Mouse (Mus musculus): ENCODE data around the gene Atoh8. TPM values are rescaled to one million over a fixed set of nuclear protein-coding genes. Genes with fewer than 3 reads are reported as not detected.

Gene Atoh8
- polyA plus RNA-seq, 1 experiment from 2014 or later: 0.88 TPM

Other genes starting within 250 kb of the Atoh8 start
- 185 and 213 TPM in 2 replicates for gene St3gal5, start 138.0 kb downstream of the Atoh8 start, polyA plus RNA-seq (2015; fragmentation: Nextera tagmentation; extraction: Ambion mirVana)
- not detected in 2 replicates for gene Sftpb, start 69.0 kb upstream of the Atoh8 start, polyA plus RNA-seq (2015; fragmentation: Nextera tagmentation; extraction: Ambion mirVana)
- gene Usp39, start 109.6 kb upstream of the Atoh8 start, polyA plus RNA-seq (2015; fragmentation: Nextera tagmentation; extraction: Ambion mirVana): 37.3 and 38.7 TPM in 2 replicates
- 11.6 and 14.5 TPM in 2 replicates for gene 0610030E20Rik, start 111.7 kb upstream of the Atoh8 start, polyA plus RNA-seq (2015; fragmentation: Nextera tagmentation; extraction: Ambion mirVana)
- gene Tmem150a, start 119.9 kb upstream of the Atoh8 start, polyA plus RNA-seq (2015; fragmentation: Nextera tagmentation; extraction: Ambion mirVana): 52.0 and 62.6 TPM in 2 replicates
- 82.5 and 88.5 TPM in 2 replicates for gene Rnf181, start 131.4 kb upstream of the Atoh8 start, polyA plus RNA-seq (2015; fragmentation: Nextera tagmentation; extraction: Ambion mirVana)
- gene Vamp5, start 144.9 kb upstream of the Atoh8 start, polyA plus RNA-seq (2015; fragmentation: Nextera tagmentation; extraction: Ambion mirVana): 66.2 and 67.1 TPM in 2 replicates
- 239 and 242 TPM in 2 replicates for gene Vamp8, start 155.1 kb upstream of the Atoh8 start, polyA plus RNA-seq (2015; fragmentation: Nextera tagmentation; extraction: Ambion mirVana)
- gene Ggcx, start 178.7 kb upstream of the Atoh8 start, polyA plus RNA-seq (2015; fragmentation: Nextera tagmentation; extraction: Ambion mirVana): 27.5 and 29.8 TPM in 2 replicates
- 136 and 143 TPM in 2 replicates for gene Mat2a, start 204.0 kb upstream of the Atoh8 start, polyA plus RNA-seq (2015; fragmentation: Nextera tagmentation; extraction: Ambion mirVana)

Data from liver, embryonic 15.5 days (tissue).